Comparison of ENCODE assay signal across 20 mouse cellular contexts in the genomic region with DNA sequence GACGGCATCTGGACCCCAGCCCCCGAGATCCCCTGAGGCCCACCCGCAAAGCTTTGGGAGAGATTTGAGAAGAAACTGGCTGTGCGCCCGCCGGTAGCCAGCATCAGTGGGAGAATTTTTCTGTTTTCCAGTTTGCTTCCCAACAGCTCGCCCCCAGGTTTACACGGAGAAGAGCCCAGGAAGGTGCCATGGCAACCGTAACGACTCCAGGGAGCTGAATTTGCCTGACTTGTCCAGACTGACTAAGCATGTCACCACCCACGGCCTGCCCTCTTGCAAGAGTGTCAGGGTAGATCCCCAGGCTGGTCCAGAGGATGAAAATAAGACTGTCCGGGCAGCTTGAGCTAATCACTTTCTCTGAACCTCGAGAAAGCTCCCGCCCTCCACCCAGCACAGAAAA. TPM values are rescaled to one million over a fixed set of nuclear protein-coding genes. Genes with fewer than 3 reads are reported as not detected.
DNase-seq lines count a peak whose midpoint lies in the region; ATAC-seq and TF ChIP-seq lines count a peak whose summit lies in the region.
"Had no signal": no experiment of that assay in that cellular context is flagged by ENCODE, and none has a peak within 500 bp of the region (broad histone marks: within the 10 kb centered on the region; RNA-seq: fewer than 3 reads in every experiment).

No protein-coding gene starts in this region.

- TF ChIP-seq CTCF in hindbrain, postnatal 0 days (IDR thresholded peaks at IDR 0.05; ENCODE audit: low read depth) = no peak

- no peak overlapping the region for H3K4me3 ChIP-seq in hindbrain, postnatal 0 days (ENCODE audit: low read length)
- no peak overlapping the region for H3K4me3 ChIP-seq in hindbrain, embryonic 10.5 days
- H3K4me3 ChIP-seq: forebrain, embryonic 12.5 days; gastrocnemius, adult 2 months; heart, adult 2 months; limb, embryonic 12.5 days had no signal

- no peak overlapping the region for H3K27ac ChIP-seq in hindbrain, postnatal 0 days
- no peak overlapping the region for H3K27ac ChIP-seq in hindbrain, embryonic 10.5 days
- H3K27ac ChIP-seq: forebrain, embryonic 12.5 days; gastrocnemius, adult 2 months; heart, adult 2 months; kidney, postnatal 0 days; limb, embryonic 12.5 days; liver, embryonic 14.5 days had no signal

- 22% methylated on average over 14 of the region's 14 CpGs for WGBS in hindbrain, postnatal 0 days
- 58% methylated on average over 14 of the region's 14 CpGs for WGBS in hindbrain, embryonic 10.5 days

- no peaks in the 10 kb centered on the region for H3K27me3 ChIP-seq in hindbrain, postnatal 0 days (ENCODE audit: insufficient read depth, low read length)
- no peaks in the 10 kb centered on the region for H3K27me3 ChIP-seq in hindbrain, embryonic 10.5 days (ENCODE audit: insufficient read depth, poor library complexity, severe bottlenecking)
- H3K27me3 ChIP-seq: CH12.LX; forebrain, embryonic 12.5 days; limb, embryonic 12.5 days had no signal

- H3K4me1 ChIP-seq in hindbrain, postnatal 0 days (ENCODE audit: insufficient read depth, low read length) = no peaks in the 10 kb centered on the region
- H3K4me1 ChIP-seq in hindbrain, embryonic 10.5 days (replicated peaks) = peaks cover 17% of the 10 kb centered on the region

- no peaks in the 10 kb centered on the region for H3K9me3 ChIP-seq in hindbrain, postnatal 0 days (ENCODE audit: low read length)
- H3K9me3 ChIP-seq in hindbrain, embryonic 10.5 days = no peaks in the 10 kb centered on the region
- H3K9me3 ChIP-seq: forebrain, embryonic 12.5 days; limb, embryonic 12.5 days had no signal

- 0 out of 2 replicates have a peak overlapping the region, but pooled peaks have one; percentile 7 for H3K4me2 ChIP-seq in hindbrain, postnatal 0 days (ENCODE audit: low read depth, low read length)
- H3K4me2 ChIP-seq: forebrain, embryonic 12.5 days; limb, embryonic 12.5 days had no signal

- H3K36me3 ChIP-seq in hindbrain, postnatal 0 days (ENCODE audit: insufficient read depth, low read length) = no peaks in the 10 kb centered on the region
- H3K36me3 ChIP-seq in hindbrain, embryonic 10.5 days = no peaks in the 10 kb centered on the region
- H3K36me3 ChIP-seq: forebrain, embryonic 12.5 days; limb, embryonic 12.5 days had no signal

- peak; percentile 45 for DNase-seq in hindbrain, postnatal 0 days (ENCODE audit: low spot score)
- DNase-seq in hindbrain, embryonic 10.5 days (ENCODE audit: low spot score) = no peak
- DNase-seq in retina, postnatal 1 day = peak; percentile 35
- no peak for DNase-seq in retina, embryonic 14.5 days (ENCODE audit: low spot score)
- DNase-seq in ZHBTc4 (ENCODE audit: low read depth, low spot score) = peak; percentile 51
- peak; percentile 66 to 69 for DNase-seq in right cerebral cortex, postnatal 10 days (ENCODE audit: low spot score in 2 of 2)
- no peak for DNase-seq in thymus, adult 18-20 months
- DNase-seq: cerebellum, adult 18-20 months; gastrocnemius, adult 2 months; heart, adult 2 months; lung, postnatal 10 days; spleen, adult 18-20 months; thymus, postnatal 25 days had no signal

- no peak for ATAC-seq in hindbrain, postnatal 0 days
- ATAC-seq: intestine, postnatal 0 days had no signal

- no peak overlapping the region for H3K9ac ChIP-seq in hindbrain, postnatal 0 days (replicated peaks; ENCODE audit: low read length)
- H3K9ac ChIP-seq: forebrain, embryonic 12.5 days; limb, embryonic 12.5 days; liver, embryonic 14.5 days had no signal

RNA-seq across cellular contexts. Expression of gene Oprd1, which starts 21.4 kb away (rescaled TPM):
- 3.5 and 6.3 TPM in 2 replicates for total RNA-seq in hindbrain, postnatal 0 days (2014; rRNA removed)
- 0.66 and 0.86 TPM in 2 replicates for polyA plus RNA-seq in hindbrain, postnatal 0 days (2015; fragmentation: Nextera tagmentation; extraction: Ambion mirVana)
- 0.07 and 0.20 TPM in 2 replicates for polyA plus RNA-seq in hindbrain, embryonic 10.5 days (2016; fragmentation: Nextera tagmentation; extraction: Ambion mirVana)
- total RNA-seq: CH12.LX; gastrocnemius, adult 2 months; megakaryocyte-erythroid progenitor cell, adult 5-6 weeks had no signal

RNA-seq across cellular contexts. Expression of gene Ythdf2, which starts 46.4 kb away (rescaled TPM):
- total RNA-seq in hindbrain, postnatal 0 days (2014; rRNA removed) = 56.4 and 57.1 TPM in 2 replicates
- polyA plus RNA-seq in hindbrain, postnatal 0 days (2015; fragmentation: Nextera tagmentation; extraction: Ambion mirVana) = 86.4 and 87.7 TPM in 2 replicates
- polyA plus RNA-seq in hindbrain, embryonic 10.5 days (2016; fragmentation: Nextera tagmentation; extraction: Ambion mirVana) = 136 and 142 TPM in 2 replicates

Comparison
In these comparisons a context has a peak if more than half of its experiments do, and no peak if none do; other contexts are left out.
1. DNase-seq: peak in hindbrain, postnatal 0 days (single experiment), retina, postnatal 1 day (single experiment), ZHBTc4 (single experiment) and right cerebral cortex, postnatal 10 days (2 of 2); none in hindbrain, embryonic 10.5 days (single experiment), retina, embryonic 14.5 days (single experiment) and thymus, adult 18-20 months (0 of 2).